Mouse (Mus musculus) kidney, adult 2 months (tissue): ENCODE measurements at regions not wholly inside any gene's neighbourhood (a gene's known extent, or its start where the extent isn't known, plus 50 kb on each side); places are given as distances from the start of the nearest gene placed in this dataset.
A peak's percentile ranks its signal among the peaks of the same experiment; 100 is the strongest.

Experiments
- DNase-seq: peaks from one replicate; pipeline ENCODE4 v3.0.0; 2021
- H3K27ac ChIP-seq: fragments of 200-500 bp; 2 replicates; pipeline ENCODE4 v1.5.1; 2012; ENCODE audit warnings: low read depth, low read length, control low read depth, inconsistent platforms; ENCODE audit not compliant: insufficient read depth
- H3K27me3 ChIP-seq: fragments of 200-500 bp; replicated peaks from 2 replicates; pipeline ENCODE4 v1.6.1; 2012; ENCODE audit warnings: mild to moderate bottlenecking, moderate library complexity, low read length, inconsistent platforms; ENCODE audit not compliant: control insufficient read depth, insufficient read depth
- H3K36me3 ChIP-seq: fragments of 200-500 bp; 2 replicates; pipeline ENCODE4 v1.6.1; 2012; ENCODE audit warnings: mild to moderate bottlenecking, moderate library complexity, low read length, inconsistent platforms; ENCODE audit not compliant: control insufficient read depth, insufficient read depth
- H3K4me1 ChIP-seq: fragments of 200-500 bp; 2 replicates; pipeline ENCODE4 v1.6.1; 2011; ENCODE audit warnings: low read length; ENCODE audit not compliant: control insufficient read depth, insufficient read depth
- H3K4me3 ChIP-seq: fragments of 200-500 bp; 2 replicates; pipeline ENCODE4 v1.5.1; 2011; ENCODE audit warnings: mild to moderate bottlenecking, low read depth, low read length, control low read depth; ENCODE audit not compliant: insufficient read depth
- CTCF ChIP-seq: fragments of 200-500 bp; conservative IDR thresholded peaks from 2 replicates; pipeline ENCODE4 v1.5.1; 2011; ENCODE audit warnings: low read depth, mild to moderate bottlenecking, control low read depth, low read length, moderate library complexity, mixed read lengths; ENCODE audit not compliant: insufficient read depth, insufficient read length
- POLR2A ChIP-seq: fragments of 200-500 bp; IDR thresholded peaks from one replicate; pipeline ENCODE4 v1.6.1; 2011; ENCODE audit warnings: low read depth, low read length, control low read depth
- WGBS: fragments of 180-500 bp; shearing (Covaris S2); methylation state at CpG from one replicate; pipeline ENCODE4 v1.1.7; 2018; 5-methylcytosine and 5-hydroxymethylcytosine counted together

DNA sequence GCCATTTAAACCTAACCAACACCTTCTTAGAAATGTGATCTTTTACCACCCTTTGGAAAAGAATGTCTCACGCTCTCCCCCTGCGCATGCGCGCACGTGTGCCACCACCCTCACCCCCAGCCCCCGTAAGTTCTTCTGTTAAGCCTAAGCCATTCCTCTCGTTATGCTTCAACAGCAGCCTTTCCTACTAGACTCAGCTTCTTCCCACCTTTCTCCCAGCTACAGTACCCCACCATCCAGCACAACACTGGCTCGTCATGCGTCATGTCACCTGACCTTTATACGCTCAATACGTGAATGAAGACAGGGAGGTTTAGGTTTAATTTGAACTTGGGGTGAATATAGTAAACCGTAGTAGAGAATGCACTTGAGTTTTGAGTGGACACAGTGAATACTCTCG, 55.8 kb upstream of the Mpp6 start:
- Histone ChIP-seq H3K4me3 (no peak overlapping the region), H3K36me3 (no peaks in the 10 kb centered on the region), H3K4me1 (no peaks in the 10 kb centered on the region), H3K27ac (no peak overlapping the region), H3K27me3 (no peaks in the 10 kb centered on the region)
- TF ChIP-seq POLR2A (no peak), CTCF (no peak)
- 58% methylated on average over 13 of the region's 13 CpGs for WGBS
- no peak for DNase-seq

DNA sequence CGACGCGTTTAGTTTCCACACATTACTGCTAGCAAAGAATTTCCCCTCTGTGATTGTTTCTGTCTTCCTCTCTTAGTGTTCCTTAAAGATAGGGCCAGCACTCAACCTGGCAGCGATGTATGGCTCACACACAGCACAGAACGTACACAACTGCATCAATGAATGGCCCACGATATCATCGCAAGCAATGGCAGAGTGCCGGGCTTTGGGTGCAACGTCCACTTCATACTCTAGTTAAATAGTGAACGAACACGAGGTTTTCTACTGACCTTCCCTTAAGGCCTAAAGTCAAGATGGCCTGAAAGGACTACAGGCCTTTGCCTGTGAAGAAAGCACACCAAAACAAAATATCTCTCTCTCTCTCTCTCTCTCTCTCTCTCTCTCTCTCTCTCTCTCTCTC, 51.4 kb upstream of the Mpp6 start:
- Histone ChIP-seq H3K27me3 (no peaks in the 10 kb centered on the region), H3K36me3 (no peaks in the 10 kb centered on the region), H3K27ac (no peak overlapping the region), H3K4me3 (no peak overlapping the region), H3K4me1 (no peaks in the 10 kb centered on the region)
- 67% methylated on average over 11 of the region's 11 CpGs for WGBS
- DNase-seq = peak; percentile 64
- no peak for TF ChIP-seq POLR2A
- no peak for TF ChIP-seq CTCF

DNA sequence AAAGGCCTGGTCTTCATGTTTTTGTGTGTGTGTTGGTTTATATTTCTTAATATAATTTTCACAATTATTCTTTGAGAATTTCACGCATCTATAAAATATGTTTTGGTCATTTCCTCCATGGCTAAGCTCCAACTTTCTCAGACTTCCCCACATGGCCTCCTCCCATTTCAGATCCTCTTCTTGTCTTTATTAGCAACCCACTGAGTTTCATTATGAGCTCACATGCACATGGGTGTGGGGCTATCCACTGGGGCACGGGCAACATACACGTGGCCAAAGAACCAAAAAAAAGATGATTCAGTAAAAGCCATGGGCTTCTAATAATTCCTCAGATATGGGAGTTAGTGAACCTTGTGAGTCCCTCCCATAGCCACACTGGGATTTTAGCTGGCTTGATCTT, 50.1 kb upstream of the Mpp6 start:
- no peak for DNase-seq
- 87% methylated on average over 3 of the region's 3 CpGs for WGBS
- TF ChIP-seq POLR2A (no peak), CTCF (no peak)

More for the DNA sequence above, 50.1 kb upstream of the Mpp6 start:
- Histone ChIP-seq H3K27ac (no peak overlapping the region), H3K4me1 (no peaks in the 10 kb centered on the region), H3K27me3 (no peaks in the 10 kb centered on the region), H3K4me3 (no peak overlapping the region), H3K36me3 (no peaks in the 10 kb centered on the region)
